10 mouse cellular contexts compared by ENCODE assay signal in genomic region chr6:34599171-34599570, GRCm38 (mm10). TPM values are rescaled to one million over a fixed set of nuclear protein-coding genes. Genes with fewer than 3 reads are reported as not detected.
A peak's percentile ranks its signal among the peaks of the same experiment; 100 is the strongest.
DNase-seq lines count a peak whose midpoint lies in the region; ATAC-seq and TF ChIP-seq lines count a peak whose summit lies in the region.
"Had no signal": no experiment of that assay in that cellular context is flagged by ENCODE, and none has a peak within 500 bp of the region (broad histone marks: within the 10 kb centered on the region; RNA-seq: fewer than 3 reads in every experiment).

No protein-coding gene starts in this region.

- H3K36me3 ChIP-seq in heart, embryonic 10.5 days = no peaks in the 10 kb centered on the region
- no peaks in the 10 kb centered on the region for H3K36me3 ChIP-seq in spleen, adult 2 months (ENCODE audit: control insufficient read depth, insufficient read depth, low read length)
- H3K36me3 ChIP-seq in limb, embryonic 14.5 days (ENCODE audit: control insufficient read depth, insufficient read depth, low read length) = no peaks in the 10 kb centered on the region
- H3K36me3 ChIP-seq in stomach, embryonic 16.5 days (ENCODE audit: control insufficient read depth, insufficient read depth, low read length) = no peaks in the 10 kb centered on the region

- no peak for TF ChIP-seq POLR2A in spleen, adult 2 months (IDR thresholded peaks at IDR 0.05; ENCODE audit: low read depth, low read length)
- TF ChIP-seq POLR2A in limb, embryonic 14.5 days (IDR thresholded peaks at IDR 0.05; ENCODE audit: borderline replicate concordance, extremely low read depth, insufficient read depth, insufficient read length) = no peak

- ATAC-seq in limb, embryonic 14.5 days (ENCODE audit: low FRiP score, low read depth) = no peak
- ATAC-seq in stomach, embryonic 16.5 days (ENCODE audit: insufficient read depth, low FRiP score) = no peak

- H3K9me3 ChIP-seq in heart, embryonic 10.5 days = no peaks in the 10 kb centered on the region
- no peaks in the 10 kb centered on the region for H3K9me3 ChIP-seq in limb, embryonic 14.5 days (ENCODE audit: control insufficient read depth, low read length)
- no peaks in the 10 kb centered on the region for H3K9me3 ChIP-seq in stomach, embryonic 16.5 days (replicated peaks; ENCODE audit: control insufficient read depth, low read length)

- no peaks in the 10 kb centered on the region for H3K27me3 ChIP-seq in heart, embryonic 10.5 days (ENCODE audit: insufficient read depth, poor library complexity, severe bottlenecking)
- H3K27me3 ChIP-seq in spleen, adult 2 months (ENCODE audit: control insufficient read depth, insufficient read depth, low read length) = no peaks in the 10 kb centered on the region
- H3K27me3 ChIP-seq in limb, embryonic 14.5 days (ENCODE audit: control insufficient read depth, insufficient read depth, low read length) = no peaks in the 10 kb centered on the region
- H3K27me3 ChIP-seq in stomach, embryonic 16.5 days (ENCODE audit: control insufficient read depth, insufficient read depth, low read length) = no peaks in the 10 kb centered on the region

- H3K4me3 ChIP-seq in heart, embryonic 10.5 days = peak overlapping the region; percentile 68
- peak overlapping the region; percentile 11 for H3K4me3 ChIP-seq in spleen, adult 2 months (ENCODE audit: extremely low read depth, insufficient read depth, insufficient read length)
- H3K4me3 ChIP-seq in limb, embryonic 14.5 days (replicated peaks; ENCODE audit: low read length) = peak overlapping the region; percentile 46
- peak overlapping the region; percentile 62 for H3K4me3 ChIP-seq in stomach, embryonic 16.5 days (replicated peaks; ENCODE audit: low read length)
- H3K4me3 ChIP-seq: erythroblast, embryonic 14.5 days had no signal

- 46% methylated on average over 9 of the region's 9 CpGs for WGBS in heart, embryonic 10.5 days
- 72% methylated on average over 9 of the region's 9 CpGs for WGBS in spleen, adult 2 months
- WGBS in limb, embryonic 14.5 days = 29% methylated on average over 9 of the region's 9 CpGs
- WGBS in stomach, embryonic 16.5 days = 24% methylated on average over 9 of the region's 9 CpGs

- peaks cover 43% of the 10 kb centered on the region for H3K4me1 ChIP-seq in heart, embryonic 10.5 days
- no peaks in the 10 kb centered on the region for H3K4me1 ChIP-seq in spleen, adult 2 months (ENCODE audit: control insufficient read depth, insufficient read depth, insufficient read length)
- H3K4me1 ChIP-seq in limb, embryonic 14.5 days (ENCODE audit: control insufficient read depth, insufficient read depth, low read length) = peaks cover 35% of the 10 kb centered on the region
- H3K4me1 ChIP-seq in stomach, embryonic 16.5 days (ENCODE audit: control insufficient read depth, insufficient read depth, low read length) = peaks cover 22% of the 10 kb centered on the region

- H3K27ac ChIP-seq in heart, embryonic 10.5 days = peak overlapping the region; percentile 92
- H3K27ac ChIP-seq in spleen, adult 2 months (ENCODE audit: insufficient read depth, low read length) = peak overlapping the region; percentile 43; the same call in 1 of the 2 replicates
- peak overlapping the region; percentile 62 for H3K27ac ChIP-seq in limb, embryonic 14.5 days (replicated peaks; ENCODE audit: low read depth, low read length)
- peak overlapping the region; percentile 84 for H3K27ac ChIP-seq in stomach, embryonic 16.5 days (ENCODE audit: low read length)

- DNase-seq in heart, embryonic 10.5 days (ENCODE audit: low spot score) = no peak
- DNase-seq in heart, adult 8-10 months (ENCODE audit: low spot score) = no peak
- DNase-seq in spleen, adult 2 months (ENCODE audit: low read depth in 1 of 2, low spot score in 2 of 2) = no peak
- DNase-seq in spleen, adult 12 weeks (ENCODE audit: low spot score) = no peak
- no peak for DNase-seq in limb, embryonic 14.5 days (ENCODE audit: low spot score)
- no peak for DNase-seq in gastrocnemius, postnatal 25 days
- DNase-seq in layer of hippocampus, postnatal 14 days (ENCODE audit: low spot score in 2 of 2) = no peak
- DNase-seq: adrenal gland, postnatal 25 days had no signal

- H3K4me2 ChIP-seq in limb, embryonic 14.5 days (replicated peaks; ENCODE audit: low read depth, low read length, severe bottlenecking) = peak overlapping the region; percentile 76
- H3K4me2 ChIP-seq in stomach, embryonic 16.5 days (ENCODE audit: low read depth, low read length) = peak overlapping the region; percentile 57

- no peak for TF ChIP-seq CTCF in spleen, adult 2 months (IDR thresholded peaks at IDR 0.05; ENCODE audit: extremely low read depth, insufficient read depth, insufficient read length, insufficient replicate concordance)

- H3K9ac ChIP-seq in limb, embryonic 14.5 days (ENCODE audit: low read depth, low read length, severe bottlenecking) = peak overlapping the region; percentile 69
- H3K9ac ChIP-seq in stomach, embryonic 16.5 days (ENCODE audit: low read length) = peak overlapping the region; percentile 81

RNA-seq across cellular contexts. Expression of gene Cald1, which starts 0.9 kb away (rescaled TPM):
- polyA plus RNA-seq in heart, embryonic 10.5 days (2016; fragmentation: Nextera tagmentation; extraction: Ambion mirVana) = 123 and 189 TPM in 2 replicates
- total RNA-seq in heart, adult 8-10 months (2022) = 10 to 100 TPM; 38.7 to 48.1 (median 43.9) TPM
- polyA plus RNA-seq in spleen, adult 2 months (2012; rRNA removed) = 6.9 and 8.0 TPM in 2 replicates
- polyA plus RNA-seq in limb, embryonic 14.5 days (2012; rRNA removed) = 104 and 127 TPM in 2 replicates
- polyA plus RNA-seq in limb, embryonic 14.5 days (2014; fragmentation: Nextera tagmentation; extraction: Ambion mirVana) = 231 and 262 TPM in 2 replicates
- polyA plus RNA-seq in stomach, embryonic 16.5 days (2015; fragmentation: Nextera tagmentation; extraction: Ambion mirVana) = 362 and 363 TPM in 2 replicates
- total RNA-seq in gastrocnemius, postnatal 25 days (2021) = 10 to 100 TPM; 33.2 to 40.8 TPM
- 10 to 100 TPM; 31.5 to 43.3 TPM for total RNA-seq in layer of hippocampus, postnatal 14 days (2021)

Comparison
In these comparisons a context has a peak if more than half of its experiments do, and no peak if none do; other contexts are left out.
1. H3K4me3 ChIP-seq: peak in every context shown above with its lines; median percentile 68 in heart, embryonic 10.5 days; 62 in stomach, embryonic 16.5 days; 46 in limb, embryonic 14.5 days; 11 in spleen, adult 2 months.
2. RNA of gene Cald1, which starts 0.9 kb away (polyA plus RNA-seq): 362 to 363 TPM in stomach, embryonic 16.5 days, 104 to 262 TPM in limb, embryonic 14.5 days and 123 to 189 TPM in heart, embryonic 10.5 days; 6.9 to 8.0 TPM in spleen, adult 2 months; every median in the first group is over 10 times any median in the second.
3. Peak in every context shown above with its lines, with median percentiles within 50 percentile points of each other: H3K27ac ChIP-seq.